Mouse (Mus musculus) urinary bladder, adult 2 months (tissue): ENCODE data around the gene Hoxb3. TPM values are rescaled to one million over a fixed set of nuclear protein-coding genes. Genes with fewer than 3 reads are reported as not detected.

Experiments
- DNase-seq: peaks from one replicate; pipeline ENCODE4 v3.0.0; 2022; ENCODE audit warnings: low spot score
- polyA plus RNA-seq: library from polyadenylated mRNA; depleted of rRNA; stranded (reverse); fragments of >200 nt; gene quantifications from 2 replicates; pipeline ENCODE4 v1.2.3, GENCODE M21; 2012; rRNA removed

The Hoxb3 gene
- 11.4 and 11.8 TPM in 2 replicates for polyA plus RNA-seq

DNA sequence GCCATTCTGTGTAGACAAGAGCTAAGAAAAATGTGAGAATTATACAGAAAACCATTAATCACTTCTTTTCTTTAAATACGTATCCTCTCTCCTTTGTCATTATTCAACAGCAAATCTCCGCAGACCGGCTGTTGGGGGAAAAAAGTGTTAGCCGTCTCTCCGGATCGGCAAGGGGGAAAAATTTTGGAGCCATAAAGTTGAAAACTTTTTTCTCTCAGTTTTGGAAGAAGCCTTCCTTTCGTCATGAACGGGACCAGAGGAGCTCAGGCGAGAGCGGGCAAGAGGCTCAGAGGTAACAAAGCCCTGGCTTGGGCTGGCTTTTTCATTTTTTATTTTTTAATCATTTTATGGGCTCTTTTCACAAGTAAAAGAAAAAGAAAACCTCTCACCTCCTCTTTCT, at the start of gene Hoxb3:
Hoxb3 (plus strand) TSS at position 173 of the 400 bp plus-strand sequence.
- no peak for DNase-seq

DNA sequence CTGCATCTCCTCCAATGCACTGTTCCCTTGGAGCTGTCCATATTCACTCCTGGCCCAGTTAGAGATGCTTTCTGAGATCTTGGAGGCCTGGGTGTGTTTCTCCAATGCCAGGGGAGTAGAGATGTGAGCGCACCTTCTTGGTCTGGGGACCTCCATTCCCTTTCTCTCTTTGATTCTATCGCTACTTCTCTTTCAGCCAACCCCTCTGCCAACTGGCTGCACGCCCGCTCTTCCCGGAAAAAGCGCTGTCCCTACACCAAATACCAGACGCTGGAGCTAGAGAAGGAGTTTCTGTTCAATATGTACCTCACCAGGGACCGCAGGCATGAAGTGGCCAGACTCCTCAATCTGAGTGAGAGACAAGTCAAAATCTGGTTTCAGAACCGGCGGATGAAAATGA, 48.7 kb upstream of the Hoxb3 start:
- no peak for DNase-seq

DNA sequence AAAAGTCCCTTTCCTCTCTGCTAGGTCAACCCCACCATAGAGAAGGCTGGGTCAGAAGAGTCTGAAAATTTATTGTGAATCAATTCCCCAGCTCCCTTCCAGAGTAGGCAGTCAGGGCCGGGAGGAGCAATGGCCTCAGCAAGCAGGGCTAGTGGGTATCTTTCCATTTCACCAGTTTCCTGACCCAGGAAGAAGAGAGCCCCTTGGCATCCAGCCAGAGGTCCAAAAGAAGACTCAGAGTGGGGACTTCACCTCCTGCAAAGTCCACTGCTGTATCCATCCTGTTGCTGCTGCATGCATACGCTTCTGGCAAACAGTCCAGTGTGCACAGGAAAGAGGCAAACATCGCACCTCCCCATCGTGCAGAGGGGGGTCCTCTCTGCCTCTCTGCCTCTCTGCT, 47.2 kb upstream of the Hoxb3 start:
- DNase-seq: no peak

DNA sequence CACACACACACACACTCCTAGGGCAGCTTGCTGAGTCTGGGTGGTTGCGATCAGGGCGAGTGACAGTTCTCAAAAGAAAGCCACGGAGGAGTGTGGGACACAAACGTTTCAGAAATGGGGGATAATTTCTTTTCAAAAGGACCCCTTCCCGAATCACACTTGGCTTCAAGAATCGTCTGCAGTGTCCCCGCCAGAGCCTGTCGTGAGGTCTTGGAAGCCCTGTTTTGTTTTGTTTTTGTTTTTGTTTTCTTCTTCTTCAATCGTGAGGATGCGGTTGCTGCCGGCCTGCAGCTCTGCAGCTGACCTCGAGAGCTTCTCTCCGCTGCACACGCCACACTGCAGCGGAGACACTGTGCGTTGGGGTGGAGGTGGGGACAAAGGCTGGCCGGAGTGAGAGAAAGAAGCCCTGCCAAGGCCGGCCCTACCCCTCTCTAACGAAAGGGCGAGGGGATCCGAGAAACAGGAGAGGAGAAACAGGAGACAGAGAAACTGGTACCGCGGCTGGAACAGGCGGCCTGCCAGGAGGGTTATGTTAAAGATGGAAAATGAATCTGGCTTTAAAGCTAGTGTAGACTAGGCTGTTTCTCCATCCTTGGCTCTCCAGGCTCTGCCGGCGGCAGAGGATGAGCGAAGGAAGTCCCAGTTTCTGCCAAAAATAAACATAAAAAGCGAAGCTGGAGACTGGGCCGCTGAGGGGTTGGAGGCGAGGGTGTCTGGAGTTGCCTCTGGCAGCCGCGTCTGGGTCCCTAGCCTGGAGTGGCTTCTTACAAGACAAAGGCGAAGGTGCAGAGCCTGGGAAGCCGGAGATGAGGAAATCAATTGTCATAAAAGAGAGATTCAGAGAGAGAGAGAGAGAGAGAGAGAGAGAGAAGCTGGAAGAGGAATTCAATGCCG, 45.7 kb upstream of the Hoxb3 start:
- DNase-seq: no peak

DNA sequence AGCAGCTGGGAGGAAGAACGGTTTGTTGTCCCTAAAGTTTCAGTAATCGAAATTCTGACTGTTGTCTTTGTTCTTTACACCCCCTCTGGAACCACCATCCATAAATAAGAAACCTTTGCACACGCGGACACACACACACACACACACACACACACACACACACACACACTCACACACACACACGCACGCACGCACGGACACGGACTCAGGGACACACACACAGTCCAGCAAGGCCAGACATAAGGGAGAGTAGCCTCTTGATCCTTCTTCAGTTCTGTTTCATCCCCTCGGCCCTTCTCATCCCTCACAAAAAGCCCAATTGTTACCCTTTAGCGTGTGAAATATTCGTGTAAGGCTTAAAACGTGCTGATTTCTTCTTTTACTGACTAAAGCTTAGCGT, 44.8 kb upstream of the Hoxb3 start:
- no peak for DNase-seq

DNA sequence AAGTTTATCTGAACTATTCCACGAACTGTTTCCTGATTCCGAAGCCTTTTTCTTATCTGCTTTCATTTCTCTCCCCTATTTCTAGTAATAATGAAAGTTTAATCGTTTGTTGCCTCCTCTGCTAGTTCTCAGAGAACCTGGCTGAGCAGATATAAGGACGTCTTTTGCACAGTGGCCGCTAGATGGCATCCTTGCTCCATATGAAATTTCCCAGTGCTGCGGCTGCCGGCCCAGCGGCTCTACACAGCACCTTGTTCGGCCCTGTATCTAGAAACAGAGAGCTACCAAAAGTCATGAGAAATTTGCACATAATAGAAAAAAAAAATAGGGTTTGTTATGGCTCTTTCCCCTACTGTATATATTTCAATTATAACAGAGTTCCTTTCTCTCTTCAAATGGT, 44.4 kb upstream of the Hoxb3 start:
- DNase-seq: peak; percentile 59

DNA sequence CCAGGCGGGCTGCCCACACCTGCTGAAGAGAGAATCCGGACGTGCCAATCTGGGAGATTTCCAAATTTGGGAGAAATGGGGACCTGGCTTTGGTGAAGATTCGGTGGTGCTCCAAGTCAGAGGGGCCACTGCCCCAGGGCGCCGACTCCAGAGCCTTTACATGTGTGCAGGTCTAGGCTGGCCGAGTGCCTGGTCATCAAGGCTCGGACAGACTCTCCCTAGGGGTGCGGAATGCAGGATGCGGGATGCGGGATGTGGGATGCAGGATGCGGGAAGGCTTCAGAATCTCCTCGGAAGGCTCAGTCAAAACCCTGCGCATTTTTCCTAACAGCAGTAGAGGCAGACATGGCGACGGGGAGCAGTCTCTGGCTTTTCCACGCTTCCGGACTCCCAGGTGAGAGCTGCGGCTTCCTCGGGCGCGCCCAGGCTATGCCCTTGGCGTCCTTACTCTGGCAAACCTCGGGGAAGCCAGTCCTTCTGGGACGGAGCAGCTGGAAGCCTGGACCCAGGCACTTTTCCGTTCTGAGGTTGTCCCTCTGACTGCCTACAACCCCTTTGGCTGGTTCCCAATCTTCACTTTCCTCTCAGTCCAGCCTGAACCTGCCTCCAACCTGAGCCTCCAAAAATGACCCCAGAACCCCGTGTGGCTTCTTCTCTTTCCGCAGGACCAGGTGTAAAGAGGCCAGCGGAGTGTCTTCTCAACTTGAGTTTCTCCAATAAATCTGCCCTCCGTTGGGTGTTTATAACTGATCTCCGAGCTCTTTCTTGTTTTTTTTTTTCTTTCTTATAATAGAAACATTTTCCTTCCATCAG, 43.5 kb upstream of the Hoxb3 start:
- no peak for DNase-seq

DNA sequence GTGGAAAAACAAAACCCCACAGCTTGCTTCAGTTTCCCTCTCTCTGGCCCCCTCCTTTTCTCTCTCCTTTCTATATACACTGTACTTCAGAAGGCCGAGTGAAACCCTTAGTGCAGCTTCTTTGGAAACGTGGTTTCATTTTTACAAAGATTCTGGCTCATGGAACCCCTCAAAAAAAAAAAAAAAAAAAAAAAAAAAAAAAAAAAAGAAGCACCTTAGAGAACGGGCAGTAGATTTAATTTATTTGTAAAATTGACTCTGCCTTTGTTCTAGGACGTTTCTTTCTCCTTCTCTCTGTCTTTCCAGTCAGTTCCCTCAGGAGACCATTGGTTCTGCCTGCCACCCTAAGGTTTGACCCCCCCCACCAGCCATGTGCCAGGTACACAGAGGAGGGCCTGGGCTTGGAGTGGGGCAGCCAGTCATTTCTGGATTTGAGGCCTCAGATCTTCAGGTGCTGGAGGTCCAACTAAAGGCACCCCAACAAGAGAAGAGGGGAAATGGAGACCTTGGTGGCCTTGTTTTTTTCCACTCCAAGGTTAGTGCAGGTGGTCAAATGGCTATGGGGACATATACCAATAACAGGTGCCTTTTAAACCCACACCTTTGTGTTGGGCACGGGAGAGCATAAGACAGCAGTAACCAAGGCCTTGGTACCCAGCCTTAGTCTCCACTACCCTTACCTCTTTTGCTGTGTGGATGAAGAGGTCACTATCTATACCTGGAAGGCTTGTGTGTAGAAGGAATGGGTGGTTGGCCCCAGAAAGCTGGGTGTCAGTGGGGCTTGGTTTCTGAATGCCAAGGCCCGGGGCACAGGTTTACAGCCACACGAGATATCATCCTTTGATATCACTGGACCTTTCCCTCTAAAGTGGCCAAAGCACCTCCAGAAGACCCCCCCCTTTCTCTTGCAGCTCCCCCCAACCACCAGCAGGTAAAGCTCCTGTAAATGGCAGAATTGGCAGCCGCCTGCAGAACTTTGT, 42.4 kb upstream of the Hoxb3 start:
- no peak for DNase-seq

DNA sequence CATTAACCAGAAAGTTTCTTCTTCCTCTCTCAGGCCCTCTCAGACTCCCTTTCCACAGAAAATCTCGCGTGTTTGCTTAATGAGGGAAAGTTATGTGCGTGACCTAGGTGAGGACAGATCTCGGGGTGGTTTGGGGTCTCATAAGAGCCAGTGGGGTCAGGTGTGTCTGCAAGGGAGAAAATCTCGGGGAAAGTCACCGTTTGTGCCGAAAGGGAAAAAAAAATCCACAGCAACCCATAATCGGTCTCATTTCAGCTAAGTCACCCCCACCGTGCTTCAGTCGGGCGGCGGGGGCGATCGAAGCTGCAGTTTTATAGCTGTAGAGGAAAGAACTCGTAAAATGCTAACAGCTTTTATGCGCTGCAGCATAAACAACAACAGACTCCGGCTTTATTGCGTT, 41.7 kb upstream of the Hoxb3 start:
- no peak for DNase-seq

DNA sequence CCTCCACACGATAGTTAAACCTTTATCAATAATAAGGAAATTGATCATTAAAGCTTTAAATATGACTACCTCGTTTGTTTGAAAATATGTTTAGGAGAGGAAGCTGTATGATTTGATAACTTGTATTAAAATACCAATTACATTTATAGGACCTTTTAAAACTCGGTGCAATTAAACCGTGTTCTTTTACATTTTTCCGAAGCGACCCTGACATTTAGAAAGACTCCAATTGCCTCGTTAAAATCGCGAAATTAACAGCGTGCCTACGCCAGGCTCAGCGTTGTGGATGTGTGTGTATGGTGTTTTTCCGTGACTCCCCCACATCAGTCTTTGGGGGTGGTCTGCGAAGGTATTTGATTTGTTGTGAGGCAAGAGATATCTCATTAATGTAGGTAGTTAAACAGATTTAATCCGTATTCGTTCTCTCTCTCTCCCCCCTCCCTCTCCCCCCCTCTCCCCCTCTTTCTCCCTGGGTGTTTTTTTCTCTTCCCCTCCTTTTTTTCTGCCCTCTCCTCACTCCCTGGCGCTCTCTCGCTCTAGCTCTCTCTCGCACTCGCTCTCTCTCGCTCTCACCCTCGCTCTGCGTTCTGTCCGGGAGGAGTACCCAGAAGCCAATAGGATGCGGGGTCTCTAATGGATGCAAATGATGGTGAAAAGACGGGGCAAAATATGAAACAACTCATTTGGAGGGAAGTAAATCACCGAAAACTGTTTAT, 41.1 kb upstream of the Hoxb3 start, which contains the start of gene Hoxb8:
Hoxb8 (plus strand) TSS at position 51 of the 716 bp plus-strand sequence.
- DNase-seq: no peak

DNA sequence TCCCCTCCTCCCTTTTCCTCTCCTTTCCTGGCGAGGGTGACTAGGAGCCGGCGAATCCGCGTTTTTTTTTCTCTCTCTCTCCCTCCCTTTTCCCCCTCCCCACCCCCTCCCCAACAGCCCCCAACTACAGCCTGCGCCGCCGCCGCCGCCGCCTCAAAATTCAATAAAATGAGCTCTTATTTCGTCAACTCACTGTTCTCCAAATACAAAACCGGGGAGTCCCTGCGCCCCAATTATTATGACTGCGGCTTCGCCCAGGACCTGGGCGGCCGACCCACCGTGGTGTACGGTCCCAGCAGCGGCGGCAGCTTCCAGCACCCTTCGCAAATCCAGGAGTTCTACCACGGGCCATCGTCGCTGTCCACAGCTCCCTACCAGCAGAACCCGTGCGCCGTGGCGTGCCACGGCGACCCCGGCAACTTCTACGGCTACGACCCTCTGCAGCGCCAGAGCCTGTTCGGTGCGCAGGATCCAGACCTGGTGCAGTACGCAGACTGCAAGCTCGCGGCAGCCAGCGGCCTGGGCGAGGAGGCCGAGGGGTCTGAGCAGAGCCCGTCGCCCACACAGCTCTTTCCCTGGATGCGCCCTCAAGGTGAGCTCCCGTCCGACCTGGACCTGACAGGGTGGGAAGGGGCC, 40.2 kb upstream of the Hoxb3 start:
- DNase-seq: peak; percentile 49

DNA sequence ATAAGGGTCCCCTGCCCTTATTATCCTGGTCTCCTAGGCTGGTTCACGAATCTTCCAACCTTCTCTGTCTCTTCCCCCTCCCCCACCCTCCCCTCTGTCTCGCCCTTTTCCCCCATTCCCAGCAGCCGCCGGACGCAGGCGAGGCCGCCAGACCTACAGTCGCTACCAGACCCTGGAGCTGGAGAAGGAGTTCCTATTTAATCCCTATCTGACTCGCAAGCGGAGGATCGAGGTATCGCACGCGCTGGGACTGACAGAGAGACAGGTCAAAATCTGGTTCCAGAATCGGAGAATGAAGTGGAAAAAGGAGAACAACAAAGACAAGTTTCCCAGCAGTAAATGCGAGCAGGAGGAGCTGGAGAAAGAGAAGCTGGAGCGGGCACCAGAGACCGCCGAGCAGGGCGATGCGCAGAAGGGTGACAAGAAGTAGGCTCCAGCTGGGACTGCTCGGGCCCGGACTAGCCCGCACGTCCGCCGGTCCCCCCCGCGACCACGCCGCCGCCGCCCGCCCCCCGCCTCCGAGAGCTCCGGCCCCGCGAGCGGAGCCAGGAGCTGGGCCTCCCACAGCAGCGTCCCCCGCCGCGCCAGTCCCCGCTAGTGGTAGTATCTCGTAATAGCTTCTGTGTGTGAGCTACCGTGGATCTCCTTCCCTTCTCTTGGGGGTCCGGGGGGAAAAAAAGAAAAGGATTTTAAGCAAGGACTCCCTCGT, 38.9 kb upstream of the Hoxb3 start:
- DNase-seq: peak; percentile 49

DNA sequence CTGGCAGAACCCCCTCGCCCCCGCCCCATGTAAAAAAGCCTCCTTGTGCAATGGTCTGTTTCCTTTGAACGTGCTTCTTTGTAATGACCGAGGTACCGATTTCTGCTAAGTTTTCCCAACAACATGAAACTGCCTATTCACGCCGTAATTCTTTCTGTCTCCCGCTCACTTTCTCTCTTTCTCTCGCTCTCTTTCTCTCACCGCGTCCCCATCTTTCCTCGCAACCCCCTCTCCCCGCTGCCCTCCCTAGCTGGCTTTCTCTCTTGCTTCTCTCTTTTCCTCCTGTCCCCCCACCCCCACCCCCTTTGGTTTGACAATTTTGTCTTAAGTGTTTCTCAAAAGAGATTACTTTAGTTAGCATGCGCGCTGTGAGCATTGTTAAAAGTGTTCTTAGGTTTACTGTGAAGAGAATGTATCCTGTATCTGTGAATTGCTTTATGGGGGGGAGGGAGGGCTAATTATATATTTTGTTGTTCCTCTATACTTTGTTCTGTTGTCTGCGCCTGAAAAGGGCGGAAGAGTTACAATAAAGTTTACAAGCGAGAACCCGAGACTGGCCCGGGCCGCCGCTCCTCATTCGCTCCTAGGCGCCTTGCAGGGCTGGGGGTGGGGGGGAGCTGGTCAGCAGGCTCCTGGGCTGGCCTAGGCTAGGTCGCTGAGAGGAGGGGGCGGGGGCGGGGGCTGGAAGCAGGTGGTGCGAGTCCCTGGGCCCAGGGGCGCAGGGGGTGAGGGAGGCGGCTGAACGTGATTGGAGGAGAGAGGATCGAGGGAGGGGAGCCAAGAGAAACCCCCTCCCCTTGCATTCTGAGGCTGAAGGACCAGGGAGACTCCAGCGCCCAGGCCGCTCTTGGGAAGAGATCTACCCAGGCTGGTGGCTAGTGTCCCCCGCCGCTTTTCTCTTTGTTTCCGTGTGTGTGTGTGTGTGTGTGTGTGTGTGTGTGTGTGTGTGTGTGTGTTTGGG, 38.1 kb upstream of the Hoxb3 start:
- DNase-seq: no peak

DNA sequence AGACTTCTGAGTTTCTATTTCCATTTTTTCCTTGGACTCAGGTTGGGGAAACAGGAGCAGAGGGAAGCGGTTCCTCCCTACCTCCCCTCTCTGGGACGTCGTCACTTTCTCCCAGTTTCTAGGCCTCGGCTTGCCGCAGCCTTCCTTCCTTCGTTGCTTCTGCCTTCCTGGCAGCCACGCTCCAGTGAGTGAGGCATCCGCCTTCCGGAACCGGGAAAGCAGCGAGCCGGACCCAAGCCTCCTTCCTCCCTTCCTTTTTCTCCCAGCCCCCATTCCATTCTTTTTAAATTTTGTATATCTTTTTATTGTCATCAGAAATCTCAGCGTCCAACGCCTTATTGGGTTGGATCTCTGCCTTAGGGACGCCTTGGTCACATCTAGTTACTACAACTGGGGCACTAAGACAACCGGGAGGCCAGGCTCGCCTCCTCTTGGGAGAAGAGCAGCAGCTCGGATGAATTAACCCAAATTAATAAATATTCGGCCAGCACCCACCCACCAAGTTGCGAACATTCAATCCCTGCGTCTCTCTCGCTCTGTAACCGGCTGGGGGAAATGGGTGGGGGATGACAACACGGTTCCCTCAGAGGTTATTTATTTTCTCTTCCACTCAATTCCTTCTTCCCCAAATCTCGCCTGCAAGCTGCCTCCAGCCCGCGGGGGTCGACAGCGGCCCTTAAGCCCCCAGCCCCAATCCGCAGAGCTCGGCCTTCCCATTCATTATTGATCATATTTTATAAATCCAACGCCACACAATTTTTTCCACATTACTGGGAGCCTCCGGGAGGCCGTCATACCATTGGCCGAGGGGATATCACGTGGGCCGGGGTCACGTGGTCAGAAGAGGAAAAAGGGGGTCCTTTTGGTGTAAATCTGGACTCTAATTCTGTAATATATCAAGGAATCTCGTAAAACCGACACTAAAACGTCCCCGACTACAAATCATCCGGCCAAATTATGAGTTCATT, 37.1 kb upstream of the Hoxb3 start, which contains the start of gene Hoxb7:
Hoxb7 (plus strand) TSS at position 853 of the 968 bp plus-strand sequence.
- DNase-seq: no peak

DNA sequence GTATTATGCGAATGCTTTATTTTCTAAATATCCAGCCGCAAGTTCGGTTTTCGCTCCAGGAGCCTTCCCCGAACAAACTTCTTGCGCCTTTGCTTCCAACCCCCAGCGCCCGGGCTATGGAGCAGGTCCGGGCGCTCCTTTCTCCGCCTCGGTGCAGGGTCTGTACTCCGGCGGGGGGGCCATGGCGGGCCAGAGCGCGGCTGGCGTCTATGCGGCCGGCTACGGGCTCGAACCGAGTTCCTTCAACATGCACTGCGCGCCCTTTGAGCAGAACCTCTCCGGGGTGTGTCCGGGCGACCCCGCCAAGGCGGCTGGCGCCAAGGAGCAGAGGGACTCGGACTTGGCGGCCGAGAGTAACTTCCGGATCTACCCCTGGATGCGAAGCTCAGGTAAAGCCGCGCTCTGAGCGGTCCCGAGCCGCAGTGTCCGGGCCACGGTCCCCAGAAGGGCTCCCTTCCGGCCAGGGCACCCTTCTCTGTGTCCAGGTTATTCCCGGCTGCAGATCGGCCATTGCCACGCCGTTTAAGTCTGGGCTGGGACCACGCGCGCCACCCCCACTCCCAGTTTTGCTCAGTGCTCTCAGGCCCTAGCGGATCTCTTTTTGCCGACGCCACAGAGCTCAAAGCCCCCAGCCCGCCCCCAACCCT, 36.3 kb upstream of the Hoxb3 start:
- peak; percentile 63 for DNase-seq

DNA sequence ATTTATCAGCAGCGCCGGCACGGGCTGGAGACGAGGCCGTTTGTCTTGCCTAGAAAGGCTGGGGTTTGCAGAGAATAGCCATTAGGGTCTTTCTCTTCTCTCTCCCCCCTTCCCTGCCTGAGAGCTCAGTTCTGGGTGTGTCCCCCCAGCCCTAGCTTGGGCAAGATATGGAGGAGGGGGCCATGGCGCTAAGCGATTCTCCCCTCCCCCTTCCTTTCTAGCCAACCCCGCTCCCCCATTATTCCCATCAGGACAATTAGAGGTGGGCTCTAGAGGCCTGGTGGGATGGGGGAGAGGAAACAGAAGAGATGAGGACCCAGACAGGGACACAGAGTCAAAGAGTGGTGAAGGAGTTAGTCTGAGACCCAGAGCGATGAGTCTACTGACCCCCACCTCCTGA, 35.7 kb upstream of the Hoxb3 start:
- DNase-seq: no peak
